Mouse (Mus musculus) A20 (cell line): ENCODE measurements around the gene Rfc1.

ENCODE experiments used
- DNase-seq: peaks from one replicate; pipeline ENCODE4 v3.0.0-alpha.2; 2011; ENCODE audit warnings: low read depth, low spot score

Rfc1 gene

GRCm38 (mm10) chr5:65335298-65336074 lies at the start of gene Rfc1:
Rfc1 (minus strand) TSS chr5:65335670.
- peak; percentile 95 for DNase-seq

DNA sequence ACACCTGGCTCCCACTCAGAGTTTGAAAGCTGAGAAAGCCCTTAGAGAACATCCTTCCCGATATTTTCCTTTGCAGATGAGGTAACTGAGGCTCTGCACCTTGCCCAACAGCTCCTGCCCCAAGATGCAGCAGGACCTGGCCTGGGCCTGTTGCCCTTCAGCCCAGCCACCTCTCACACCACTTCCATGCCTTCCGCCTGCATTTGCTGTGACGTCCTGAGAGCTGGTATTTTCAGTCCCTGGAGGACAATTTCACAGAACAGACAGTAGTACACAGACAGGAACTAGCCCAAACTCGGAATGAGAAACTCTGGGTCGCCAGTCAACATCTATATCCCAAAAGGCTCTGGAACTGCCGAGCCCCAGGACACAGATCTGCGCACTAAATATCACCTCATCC lies 39.3 kb upstream of the Rfc1 start:
- no peak for DNase-seq

- DNase-seq, result no peak
Measured at GRCm38 (mm10) chr5:65371551-65371950, 36.1 kb upstream of the Rfc1 start.

DNA sequence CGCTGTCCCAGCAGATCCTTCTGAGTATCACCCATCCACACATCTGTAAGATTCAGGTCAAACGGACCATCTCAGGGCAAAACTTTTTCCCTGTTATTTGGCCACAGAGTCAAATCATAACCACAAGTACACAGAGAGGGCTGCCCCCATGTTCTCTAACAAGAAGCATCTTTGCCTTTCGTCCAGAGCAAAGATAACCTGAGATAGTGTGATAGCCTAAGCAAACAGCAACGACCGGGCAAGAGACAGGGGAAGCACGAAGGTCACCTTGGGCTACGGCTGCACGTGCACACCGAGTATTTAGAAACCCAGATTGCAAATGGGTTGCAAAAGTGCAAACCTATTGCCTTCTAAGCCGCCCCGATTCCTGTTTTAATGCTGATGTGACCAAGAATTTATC lies 32.4 kb upstream of the Rfc1 start:
- DNase-seq, result no peak

DNA sequence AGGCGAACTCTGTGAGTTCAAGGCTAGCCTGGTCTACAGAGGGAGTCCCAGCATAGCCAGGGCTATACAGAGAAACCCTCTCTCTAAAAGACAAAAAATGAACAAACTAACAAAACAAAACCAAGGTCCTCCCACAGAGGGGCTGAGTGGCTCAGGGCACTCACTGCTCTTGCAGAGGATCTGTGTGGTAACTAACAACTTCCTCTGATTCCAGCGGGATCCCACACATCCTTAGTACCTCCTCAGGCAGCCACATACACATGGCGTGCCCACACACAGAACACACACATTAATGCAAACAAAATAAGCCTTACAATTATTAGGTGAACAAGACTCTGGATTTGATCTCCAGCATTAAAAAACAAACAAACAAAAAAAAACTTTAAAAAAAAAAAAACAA lies 22.3 kb upstream of the Rfc1 start:
- DNase-seq, result no peak

DNA sequence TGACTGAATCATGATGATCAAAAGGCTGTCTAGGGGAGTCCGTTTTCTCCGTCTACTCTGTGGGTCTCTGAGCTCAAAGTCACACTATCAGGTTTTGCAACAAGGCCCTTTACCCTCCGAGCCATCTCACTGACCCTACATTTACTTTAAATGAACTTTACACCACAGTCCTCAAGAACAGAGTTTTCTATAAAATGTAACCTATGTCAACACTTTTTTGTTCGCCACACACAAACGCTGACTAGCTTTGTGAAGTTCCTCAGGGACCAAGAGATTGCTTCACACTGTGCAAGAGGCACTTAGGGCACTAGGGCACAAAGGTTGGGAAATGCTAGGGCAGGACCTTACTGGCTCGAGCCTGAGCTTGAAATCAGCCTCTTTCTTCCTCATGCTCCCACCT lies 21.4 kb upstream of the Rfc1 start:
- DNase-seq, result no peak

- peak; percentile 35 for DNase-seq
Measured at GRCm38 (mm10) chr5:65354985-65355384, 19.5 kb upstream of the Rfc1 start.

- DNase-seq, result no peak
Measured at GRCm38 (mm10) chr5:65354097-65354496, 18.6 kb upstream of the Rfc1 start.

DNA sequence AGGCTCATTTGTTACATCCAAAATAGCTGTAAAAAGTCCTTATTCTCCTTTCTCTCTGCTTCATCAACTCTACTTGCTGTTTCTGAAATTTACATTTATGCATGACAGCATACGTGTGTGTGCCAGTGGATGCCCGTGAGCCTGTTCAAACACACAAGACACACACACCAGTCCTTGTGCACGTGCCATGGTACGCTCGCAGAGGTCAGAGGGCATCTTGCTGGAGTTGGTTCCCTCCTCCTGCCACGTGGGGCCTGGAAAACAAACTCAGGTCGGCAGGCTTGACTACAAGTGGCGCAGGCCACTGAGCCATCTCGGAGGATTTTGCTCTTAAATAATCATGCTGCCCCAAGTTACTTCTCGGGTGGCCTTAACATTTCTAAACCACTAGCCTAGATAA lies 15.0 kb upstream of the Rfc1 start:
- no peak for DNase-seq

DNA sequence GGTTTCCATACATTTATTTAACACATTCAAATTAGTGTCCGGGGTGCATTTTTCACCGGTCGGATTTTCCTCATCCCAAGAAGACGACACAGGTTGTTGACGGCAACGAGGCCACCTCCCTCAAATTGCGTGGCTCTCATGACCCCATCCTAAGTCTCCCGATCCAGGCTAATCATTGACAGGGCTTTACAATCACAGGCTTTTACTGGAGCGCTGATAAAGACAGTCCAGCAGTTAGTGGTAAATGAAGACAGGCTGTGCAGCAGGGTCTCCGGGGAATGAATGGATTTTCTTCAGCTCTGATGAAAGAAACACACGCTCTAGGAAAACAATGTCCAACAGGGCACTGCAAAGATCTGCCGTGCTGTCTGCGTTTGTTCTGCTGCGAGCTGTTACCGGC lies 12.7 kb upstream of the Rfc1 start, which contains the start of gene Klb:
TSS of gene Klb (plus strand) at position 147 of the 400 bp plus-strand sequence.
- DNase-seq, result no peak

DNA sequence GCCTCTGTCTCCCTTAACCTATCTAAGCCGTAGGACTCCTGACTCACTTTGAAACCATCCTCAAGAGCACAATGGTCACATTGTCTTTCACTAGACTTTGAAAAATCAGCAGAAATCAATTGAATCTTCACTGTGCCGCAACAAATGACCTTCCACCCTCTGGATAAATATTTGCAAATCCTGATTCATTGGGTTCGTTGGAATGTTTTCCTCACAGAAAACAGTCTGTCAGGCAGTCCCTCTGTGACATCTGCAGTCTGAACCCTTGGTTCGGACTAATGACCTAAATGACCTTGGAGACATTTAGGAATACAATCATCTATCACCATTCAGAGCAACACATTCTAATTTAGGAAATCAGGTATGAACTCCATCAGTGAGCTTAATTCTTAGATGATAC lies 4.7 kb upstream of the Rfc1 start:
- no peak for DNase-seq

DNA sequence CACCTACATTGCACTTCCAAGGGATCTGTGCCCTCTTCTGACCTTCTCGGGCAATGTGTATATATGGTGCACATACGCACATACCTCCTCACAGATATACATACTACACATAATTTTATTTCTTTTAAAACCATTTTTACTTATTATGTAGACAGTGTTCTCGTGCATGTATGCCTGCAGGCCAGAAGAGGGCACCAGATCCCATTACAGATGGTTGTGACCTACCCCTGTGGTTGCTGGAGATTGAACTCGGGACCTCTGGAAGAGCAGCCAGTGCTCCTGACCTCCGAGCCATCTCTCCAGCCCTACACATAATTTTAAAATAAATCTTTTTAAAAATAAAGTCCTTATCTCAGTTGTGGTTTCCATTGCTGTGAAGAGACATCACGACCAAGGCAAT lies 2.9 kb upstream of the Rfc1 start:
- DNase-seq, result peak; percentile 46

- no peak for DNase-seq
Measured at GRCm38 (mm10) chr5:65336075-65336355, 545 bp upstream of the Rfc1 start.

DNA sequence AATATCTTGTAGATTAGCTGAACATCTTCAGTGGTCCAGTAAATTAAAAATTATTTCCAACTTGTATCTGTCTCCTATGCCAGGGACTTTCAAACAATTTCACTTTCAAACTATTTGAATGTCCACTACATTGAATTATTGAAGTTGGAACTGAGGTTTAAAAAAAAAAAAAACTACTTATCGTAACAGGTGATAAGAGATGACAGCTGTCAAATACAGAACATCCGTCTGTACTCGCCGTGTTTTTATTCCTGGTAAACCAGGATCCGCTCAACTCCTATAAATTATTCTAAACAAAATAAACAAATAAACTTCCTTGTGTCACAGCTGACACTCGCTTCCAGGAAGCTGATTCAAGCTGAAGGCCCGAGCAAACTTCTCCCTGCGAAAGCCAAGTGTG lies 682 bp downstream of the Rfc1 start:
- DNase-seq, result no peak

DNA sequence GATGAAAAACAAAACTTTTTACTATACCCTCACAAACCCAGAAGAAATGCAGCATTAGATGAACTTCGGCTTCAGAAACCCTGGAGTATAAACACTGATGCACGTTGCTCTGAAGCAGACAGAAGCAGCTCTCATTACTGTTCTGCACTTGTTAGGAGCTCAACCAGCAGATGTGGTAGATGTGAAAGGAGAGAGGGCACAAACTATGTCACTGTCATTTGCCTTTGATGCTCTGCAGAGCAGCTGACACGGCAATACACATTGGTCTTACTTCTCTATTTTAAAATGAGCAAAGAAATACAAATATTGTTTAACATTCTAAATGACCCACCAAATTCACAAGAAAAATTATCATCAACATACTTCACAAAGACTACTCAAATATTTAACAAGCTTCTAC lies 5.5 kb downstream of the Rfc1 start:
- DNase-seq, result peak; percentile 78

- DNase-seq, result peak; percentile 85
Measured at GRCm38 (mm10) chr5:65326212-65326611, 9.3 kb downstream of the Rfc1 start.

GRCm38 (mm10) chr5:65324758-65325355 lies 10.6 kb downstream of the Rfc1 start:
- DNase-seq, result no peak

DNA sequence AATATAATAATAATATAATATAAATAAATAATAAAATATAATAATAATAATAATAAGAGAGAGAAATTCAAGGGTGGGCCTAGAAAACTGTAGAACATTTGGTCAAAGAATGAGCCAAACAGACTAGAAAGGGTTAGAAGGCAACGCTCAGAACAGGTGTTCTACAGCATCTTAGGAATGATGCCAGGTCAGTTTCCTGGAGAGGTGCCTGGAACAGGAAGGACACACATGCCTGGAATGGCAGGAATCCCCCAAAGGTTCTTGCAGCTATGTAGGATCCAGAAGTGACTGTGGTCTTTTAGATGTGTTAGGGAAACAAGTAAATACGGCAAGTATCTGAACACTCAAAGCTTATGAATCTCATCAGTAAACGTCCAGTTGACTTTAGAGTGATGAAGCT lies 11.2 kb downstream of the Rfc1 start:
- DNase-seq, result no peak

DNA sequence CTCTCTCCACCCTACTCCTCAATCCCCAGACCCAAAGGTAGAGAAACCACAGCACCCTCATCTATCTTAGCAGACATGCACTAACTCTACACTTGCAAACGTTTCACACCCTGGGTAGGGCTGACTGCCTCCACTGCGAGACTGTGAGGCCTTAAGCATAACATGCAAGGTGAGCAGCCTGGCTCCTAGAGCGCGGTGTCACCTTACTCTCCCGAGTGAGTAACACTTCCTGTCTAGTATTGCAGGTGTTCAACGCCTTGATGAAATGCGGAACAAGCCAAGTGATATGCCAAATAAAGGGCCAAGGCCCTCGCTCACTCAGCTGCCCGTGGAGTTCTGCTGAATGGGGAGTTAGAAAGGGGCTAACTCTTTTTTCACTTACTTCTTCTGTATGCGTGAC lies 13.3 kb downstream of the Rfc1 start:
- peak; percentile 89 for DNase-seq

DNA sequence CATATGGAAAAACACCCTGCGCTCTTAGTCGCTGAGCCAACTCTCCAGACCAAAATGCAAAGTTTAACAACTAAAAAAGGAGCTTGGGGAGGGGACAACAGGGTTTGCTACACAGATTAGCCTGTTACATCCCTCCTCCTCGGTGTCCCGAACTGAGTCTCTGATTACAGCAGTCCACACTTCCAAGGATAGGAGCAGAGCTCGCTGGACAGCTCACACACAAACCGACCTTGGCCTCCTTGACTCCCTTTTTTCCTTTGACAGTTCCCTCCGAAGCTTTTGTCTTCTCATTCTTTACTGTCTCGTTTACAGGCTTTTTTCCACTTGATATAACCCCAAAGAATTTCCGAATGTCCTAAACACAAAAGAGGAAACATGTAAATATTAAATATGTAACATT lies 16.3 kb downstream of the Rfc1 start:
- no peak for DNase-seq

DNA sequence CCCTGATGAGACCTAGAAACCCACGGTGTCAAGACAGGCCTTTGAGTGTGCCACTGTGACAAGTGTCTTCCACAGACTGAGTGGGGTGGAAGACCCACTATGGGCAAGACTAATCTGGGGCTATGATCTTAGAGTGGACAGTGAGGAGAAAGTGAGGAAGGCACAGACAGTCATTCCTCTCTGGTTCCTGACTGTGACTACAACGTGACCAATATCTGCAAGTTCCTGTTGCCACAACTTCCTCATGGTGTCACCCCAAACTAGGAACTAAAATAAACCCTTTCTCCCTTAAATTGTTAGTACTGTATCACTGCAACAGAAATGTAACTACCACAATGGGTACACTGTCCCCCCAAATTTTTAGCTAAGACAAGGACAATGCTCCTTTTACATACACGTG lies 26.6 kb downstream of the Rfc1 start:
- DNase-seq, result no peak

GRCm38 (mm10) chr5:65308208-65308607 lies 27.3 kb downstream of the Rfc1 start:
- DNase-seq, result no peak

DNA sequence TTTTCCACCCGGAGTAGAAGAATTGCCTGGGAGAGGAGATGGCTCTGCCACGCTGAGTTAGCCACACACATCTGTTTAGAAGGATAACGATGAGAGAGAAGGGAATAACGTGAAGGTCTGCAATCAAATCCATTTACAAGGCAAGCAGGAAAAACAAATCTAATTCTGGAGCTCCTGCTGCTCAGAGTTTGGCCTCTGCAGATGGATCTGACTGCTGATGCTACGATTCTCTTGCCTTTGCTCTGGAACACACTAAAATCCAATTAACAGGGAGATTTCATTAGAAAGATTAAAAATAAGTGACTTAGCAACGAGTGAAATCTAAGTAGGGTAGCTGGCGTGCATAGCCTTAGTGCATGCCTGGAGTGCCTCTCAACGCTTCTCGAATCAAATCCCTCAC lies 30.0 kb downstream of the Rfc1 start:
- no peak for DNase-seq

GRCm38 (mm10) chr5:65300121-65300520 lies 35.3 kb downstream of the Rfc1 start:
- DNase-seq, result peak; percentile 36
